Mouse (Mus musculus) embryonic facial prominence, embryonic 14.5 days (tissue): ENCODE measurements around the gene Mob3b. TPM values are rescaled to one million over a fixed set of nuclear protein-coding genes. Genes with fewer than 3 reads are reported as not detected.
A peak's percentile ranks its signal among the peaks of the same experiment; 100 is the strongest.

Experiments used
- ATAC-seq: fragments of 200-750 bp; cut with Nextera tagmentation; 2 replicates; pipeline ENCODE4 v1.8.0; 2017; ENCODE audit warnings: low read depth, moderate number of reproducible peaks, moderate TSS enrichment
- DNase-seq: peaks from one replicate; pipeline ENCODE4 v3.0.0-alpha.2; 2015; ENCODE audit warnings: low spot score
- H3K27ac ChIP-seq: fragments of 300-500 bp; sonication (generic); replicated peaks from 2 replicates; pipeline ENCODE4 v1.5.1; 2014; ENCODE audit warnings: low read depth, mild to moderate bottlenecking, low read length, moderate library complexity
- H3K27me3 ChIP-seq: fragments of 300-500 bp; sonication (generic); replicated peaks from 2 replicates; pipeline ENCODE4 v1.6.1; 2014; ENCODE audit warnings: low read length; ENCODE audit not compliant: control insufficient read depth, insufficient read depth
- H3K36me3 ChIP-seq: fragments of 300-500 bp; sonication (generic); 2 replicates; pipeline ENCODE4 v1.6.1; 2014; ENCODE audit warnings: low read length, mixed read lengths; ENCODE audit not compliant: control insufficient read depth, insufficient read depth
- H3K4me1 ChIP-seq: fragments of 300-500 bp; sonication (generic); 2 replicates; pipeline ENCODE4 v1.6.1; 2014; ENCODE audit warnings: antibody characterized with exemption, low read length; ENCODE audit not compliant: control insufficient read depth, insufficient read depth
- H3K4me2 ChIP-seq: fragments of 300-500 bp; sonication (generic); 2 replicates; pipeline ENCODE4 v1.6.1; 2014; ENCODE audit warnings: low read depth, mild to moderate bottlenecking, low read length, moderate library complexity, mixed read lengths
- H3K4me3 ChIP-seq: fragments of 300-500 bp; sonication (generic); 2 replicates; pipeline ENCODE4 v1.5.1; 2014; ENCODE audit warnings: low read depth, mild to moderate bottlenecking, low read length
- H3K9ac ChIP-seq: fragments of 300-500 bp; sonication (generic); 2 replicates; pipeline ENCODE4 v1.6.1; 2014; ENCODE audit warnings: low read depth, mild to moderate bottlenecking, low read length, moderate library complexity, mixed read lengths
- H3K9me3 ChIP-seq: fragments of 300-500 bp; sonication (generic); 2 replicates; pipeline ENCODE4 v1.6.1; 2016; ENCODE audit warnings: low read length; ENCODE audit not compliant: control insufficient read depth
- WGBS: fragments of 180-500 bp; shearing (Covaris S2); extraction: QIAGEN DNeasy Blood & Tissue Kit; methylation state at CpG from one replicate; pipeline ENCODE4 v1.1.7; 2014; 5-methylcytosine and 5-hydroxymethylcytosine counted together
- polyA plus RNA-seq: library from polyadenylated mRNA; unstranded; fragments of >200 nt; fragmentation: Nextera tagmentation; extraction: Ambion mirVana; gene quantifications from 2 replicates; pipeline ENCODE4 v1.2.1, GENCODE M21; 2014

Gene Mob3b
- polyA plus RNA-seq, 1 experiment from 2014 or later, result 6.3 TPM

GRCm38 (mm10) chr4:34976916-34977702, 180.2 kb downstream of the Mob3b start:
- ATAC-seq (no peak), DNase-seq (no peak)
- WGBS, result 92% methylated on average over 4 of the region's 4 CpGs
- H3K27ac ChIP-seq, result no peak overlapping the region
- no peak overlapping the region for H3K4me3 ChIP-seq
- H3K4me1 ChIP-seq, result peaks cover 13% of the 10 kb centered on the region
- H3K27me3 ChIP-seq, result no peaks in the 10 kb centered on the region
- H3K4me2 ChIP-seq, result no peak overlapping the region
- no peak overlapping the region for H3K9ac ChIP-seq
- no peaks in the 10 kb centered on the region for H3K36me3 ChIP-seq
- H3K9me3 ChIP-seq, result no peaks in the 10 kb centered on the region

- Histone ChIP-seq H3K4me3 (no peak overlapping the region), H3K27me3 (no peaks in the 10 kb centered on the region), H3K4me1 (peaks cover 13% of the 10 kb centered on the region), H3K9ac (no peak overlapping the region), H3K9me3 (no peaks in the 10 kb centered on the region), H3K27ac (no peak overlapping the region), H3K36me3 (no peaks in the 10 kb centered on the region), H3K4me2 (0 out of 2 replicates have a peak overlapping the region, but pooled peaks have one; percentile 6)
- DNase-seq (peak; percentile 87), ATAC-seq (peak; percentile 64; the same call in 1 of the 2 replicates)
- WGBS, result 61% methylated on average over 13 of the region's 13 CpGs
Observed at GRCm38 (mm10) chr4:34976331-34976778, 180.9 kb downstream of the Mob3b start.

GRCm38 (mm10) chr4:34974795-34975194, 182.5 kb downstream of the Mob3b start:
- 39% methylated on average over 5 of the region's 5 CpGs for WGBS
- ATAC-seq, result peak; percentile 75

GRCm38 (mm10) chr4:34967541-34967940, 189.7 kb downstream of the Mob3b start:
- no peaks in the 10 kb centered on the region for H3K27me3 ChIP-seq

More at GRCm38 (mm10) chr4:34974795-34975194, 182.5 kb downstream of the Mob3b start:
- DNase-seq, result peak; percentile 79
- Histone ChIP-seq H3K4me1 (peaks cover 13% of the 10 kb centered on the region), H3K9me3 (no peaks in the 10 kb centered on the region), H3K9ac (no peak overlapping the region), H3K36me3 (no peaks in the 10 kb centered on the region), H3K4me3 (no peak overlapping the region), H3K27ac (no peak overlapping the region), H3K4me2 (no peak overlapping the region), H3K27me3 (no peaks in the 10 kb centered on the region)

GRCm38 (mm10) chr4:34966336-34966957, 190.8 kb downstream of the Mob3b start:
- WGBS, result 66% methylated on average over 8 of the region's 8 CpGs
- no peak overlapping the region for H3K9ac ChIP-seq
- DNase-seq (no peak), ATAC-seq (no peak)
- H3K4me3 ChIP-seq, result no peak overlapping the region
- H3K27me3 ChIP-seq, result no peaks in the 10 kb centered on the region
- no peaks in the 10 kb centered on the region for H3K36me3 ChIP-seq
- 0 out of 2 replicates have a peak, but pooled peaks cover 5% of the 10 kb centered on the region for H3K4me1 ChIP-seq
- H3K9me3 ChIP-seq, result no peaks in the 10 kb centered on the region
- H3K27ac ChIP-seq, result no peak overlapping the region
- H3K4me2 ChIP-seq, result no peak overlapping the region

More at GRCm38 (mm10) chr4:34967541-34967940, 189.7 kb downstream of the Mob3b start:
- H3K36me3 ChIP-seq, result no peaks in the 10 kb centered on the region
- no peak overlapping the region for H3K27ac ChIP-seq
- no peak overlapping the region for H3K4me2 ChIP-seq
- ATAC-seq, result no peak
- H3K9me3 ChIP-seq, result no peaks in the 10 kb centered on the region
- H3K4me1 ChIP-seq, result 0 out of 2 replicates have a peak, but pooled peaks cover 5% of the 10 kb centered on the region
- no peak overlapping the region for H3K9ac ChIP-seq
- no peak overlapping the region for H3K4me3 ChIP-seq
- DNase-seq, result no peak
- 79% methylated on average over 6 of the region's 6 CpGs for WGBS

- ATAC-seq, result no peak
Observed at GRCm38 (mm10) chr4:34964906-34965305, 192.4 kb downstream of the Mob3b start.

GRCm38 (mm10) chr4:34963999-34964398, 193.3 kb downstream of the Mob3b start:
- Histone ChIP-seq H3K4me2 (no peak overlapping the region), H3K4me3 (no peak overlapping the region), H3K9me3 (no peaks in the 10 kb centered on the region), H3K27ac (no peak overlapping the region), H3K4me1 (peaks cover 9% of the 10 kb centered on the region; the same call in 1 of the 2 replicates), H3K27me3 (no peaks in the 10 kb centered on the region), H3K36me3 (no peaks in the 10 kb centered on the region), H3K9ac (no peak overlapping the region)
- DNase-seq (no peak), ATAC-seq (no peak; the same call in 1 of the 2 replicates)
- 80% methylated on average over 13 of the region's 13 CpGs for WGBS

More at GRCm38 (mm10) chr4:34964906-34965305, 192.4 kb downstream of the Mob3b start:
- Histone ChIP-seq H3K27ac (no peak overlapping the region), H3K4me3 (no peak overlapping the region), H3K9ac (no peak overlapping the region), H3K27me3 (no peaks in the 10 kb centered on the region), H3K9me3 (no peaks in the 10 kb centered on the region), H3K4me1 (peaks cover 9% of the 10 kb centered on the region; the same call in 1 of the 2 replicates), H3K36me3 (no peaks in the 10 kb centered on the region), H3K4me2 (no peak overlapping the region)
- WGBS, result 47% methylated on average over 10 of the region's 10 CpGs
- no peak for DNase-seq

- no peak overlapping the region for H3K9ac ChIP-seq
- ATAC-seq (no peak), DNase-seq (peak; percentile 75)
- 64% methylated on average over 15 of the region's 15 CpGs for WGBS
- H3K9me3 ChIP-seq, result no peaks in the 10 kb centered on the region
- no peak overlapping the region for H3K27ac ChIP-seq
- no peaks in the 10 kb centered on the region for H3K36me3 ChIP-seq
- H3K4me2 ChIP-seq, result no peak overlapping the region
- H3K4me3 ChIP-seq, result no peak overlapping the region
- H3K4me1 ChIP-seq, result peaks cover 9% of the 10 kb centered on the region; the same call in 1 of the 2 replicates
- H3K27me3 ChIP-seq, result no peaks in the 10 kb centered on the region
Observed at GRCm38 (mm10) chr4:34960781-34961560, 196.3 kb downstream of the Mob3b start.
